Mouse (Mus musculus) neural tube, embryonic 15.5 days (tissue): Measurements from ENCODE around the gene Snph. TPM values are rescaled to one million over a fixed set of nuclear protein-coding genes. Genes with fewer than 3 reads are reported as not detected.
A peak's percentile ranks its signal among the peaks of the same experiment; 100 is the strongest.
"Not testable (repeated sequence)": the region's sequence is repeated elsewhere in the genome, so short reads cannot be mapped to it uniquely, and the experiment has no call there.

Source experiments
- ATAC-seq: fragments of 200-750 bp; cut with Nextera tagmentation; 2 replicates; pipeline ENCODE4 v1.8.0; 2017; ENCODE audit warnings: mild to moderate bottlenecking, moderate TSS enrichment, moderate library complexity; ENCODE audit not compliant: low FRiP score
- H3K27ac ChIP-seq: fragments of 300-500 bp; sonication (generic); replicated peaks from 2 replicates; pipeline ENCODE4 v1.5.1; 2015; ENCODE audit warnings: mild to moderate bottlenecking, inconsistent platforms
- H3K27me3 ChIP-seq: fragments of 300-500 bp; sonication (generic); replicated peaks from 2 replicates; pipeline ENCODE4 v1.6.1; 2015; ENCODE audit warnings: inconsistent platforms
- H3K36me3 ChIP-seq: fragments of 300-500 bp; sonication (generic); 2 replicates; pipeline ENCODE4 v1.6.1; 2015; ENCODE audit warnings: inconsistent platforms
- H3K4me1 ChIP-seq: fragments of 300-500 bp; sonication (generic); 2 replicates; pipeline ENCODE4 v1.6.1; 2015; ENCODE audit warnings: inconsistent platforms
- H3K4me2 ChIP-seq: fragments of 300-500 bp; sonication (generic); 2 replicates; pipeline ENCODE4 v1.6.1; 2015; ENCODE audit warnings: inconsistent platforms, mild to moderate bottlenecking, moderate library complexity
- H3K4me3 ChIP-seq: fragments of 300-500 bp; sonication (generic); replicated peaks from 2 replicates; pipeline ENCODE4 v1.5.1; 2015; ENCODE audit warnings: mild to moderate bottlenecking, inconsistent platforms
- H3K9ac ChIP-seq: fragments of 300-500 bp; sonication (generic); replicated peaks from 2 replicates; pipeline ENCODE4 v1.6.1; 2015; ENCODE audit warnings: mild to moderate bottlenecking, inconsistent platforms
- H3K9me3 ChIP-seq: fragments of 300-500 bp; sonication (generic); replicated peaks from 2 replicates; pipeline ENCODE4 v1.6.1; 2016; ENCODE audit warnings: inconsistent platforms
- WGBS: fragments of 180-500 bp; shearing (Covaris S2); methylation state at CpG from one replicate; pipeline ENCODE4 v1.1.7; 2015; ENCODE audit warnings: mixed read lengths; 5-methylcytosine and 5-hydroxymethylcytosine counted together
- polyA plus RNA-seq: library from polyadenylated mRNA; unstranded; fragments of >200 nt; fragmentation: Nextera tagmentation; extraction: Ambion mirVana; gene quantifications from 2 replicates; pipeline ENCODE4 v1.2.1, GENCODE M21; 2015

Snph gene
- polyA plus RNA-seq, 1 experiment from 2014 or later = 33.0 TPM

GRCm38 (mm10) chr2:151631406-151632158 is 811 bp downstream of the Snph start:
- Histone ChIP-seq H3K4me1 (peaks cover 49% of the 10 kb centered on the region), H3K27me3 (0 out of 2 replicates have a peak, but pooled peaks cover 3% of the 10 kb centered on the region), H3K4me3 (peak overlapping the region; percentile 85), H3K9me3 (no peaks in the 10 kb centered on the region), H3K36me3 (no peaks in the 10 kb centered on the region), H3K4me2 (peak overlapping the region; percentile 63), H3K9ac (peak overlapping the region; percentile 92), H3K27ac (peak overlapping the region; percentile 95)
- 3% methylated on average over 22 of the region's 22 CpGs for WGBS
- peak; percentile 62 for ATAC-seq

GRCm38 (mm10) chr2:151629310-151629709 is 3.1 kb downstream of the Snph start:
- Histone ChIP-seq H3K27ac (0 out of 2 replicates have a peak overlapping the region, but pooled peaks have one; percentile 18), H3K4me2 (peak overlapping the region; percentile 63), H3K9me3 (no peaks in the 10 kb centered on the region), H3K36me3 (no peaks in the 10 kb centered on the region; the same call in 1 of the 2 replicates), H3K27me3 (0 out of 2 replicates have a peak, but pooled peaks cover 3% of the 10 kb centered on the region), H3K4me1 (peaks cover 49% of the 10 kb centered on the region), H3K9ac (peak overlapping the region; percentile 28; the same call in 1 of the 2 replicates), H3K4me3 (no peak overlapping the region)
- no peak for ATAC-seq
- WGBS = 60% methylated on average over 7 of the region's 7 CpGs

GRCm38 (mm10) chr2:151628011-151628410 is 4.4 kb downstream of the Snph start:
- Histone ChIP-seq H3K4me2 (no peak overlapping the region), H3K27me3 (no peaks in the 10 kb centered on the region), H3K36me3 (peaks cover 2% of the 10 kb centered on the region; the same call in 1 of the 2 replicates), H3K9me3 (no peaks in the 10 kb centered on the region), H3K9ac (no peak overlapping the region), H3K27ac (no peak overlapping the region), H3K4me1 (peaks cover 46% of the 10 kb centered on the region), H3K4me3 (no peak overlapping the region)
- no peak for ATAC-seq
- 77% methylated on average over 3 of the region's 3 CpGs for whole genome bisulfite sequencing

GRCm38 (mm10) chr2:151626296-151626695 is 6.1 kb downstream of the Snph start:
- Histone ChIP-seq H3K4me1 (peaks cover 34% of the 10 kb centered on the region), H3K27me3 (no peaks in the 10 kb centered on the region), H3K4me3 (no peak overlapping the region), H3K36me3 (peaks cover 7% of the 10 kb centered on the region; the same call in 1 of the 2 replicates), H3K4me2 (no peak overlapping the region), H3K9ac (no peak overlapping the region), H3K9me3 (no peaks in the 10 kb centered on the region), H3K27ac (no peak overlapping the region)
- 90% methylated on average over 7 of the region's 7 CpGs for WGBS
- ATAC-seq = no peak

GRCm38 (mm10) chr2:151623776-151624175 is 8.6 kb downstream of the Snph start:
- ATAC-seq = no peak
- Histone ChIP-seq H3K9me3 (no peaks in the 10 kb centered on the region), H3K4me1 (peaks cover 9% of the 10 kb centered on the region), H3K27ac (no peak overlapping the region), H3K4me2 (no peak overlapping the region), H3K9ac (no peak overlapping the region), H3K27me3 (no peaks in the 10 kb centered on the region), H3K4me3 (no peak overlapping the region), H3K36me3 (peaks cover 7% of the 10 kb centered on the region; the same call in 1 of the 2 replicates)
- 41% methylated on average over 3 of the region's 3 CpGs for WGBS

- 62% methylated on average over 6 of the region's 6 CpGs for WGBS
- no peaks in the 10 kb centered on the region for H3K9me3 ChIP-seq
- no peaks in the 10 kb centered on the region for H3K27me3 ChIP-seq
- ATAC-seq = no peak
- H3K4me1 ChIP-seq = peaks cover 8% of the 10 kb centered on the region
- H3K9ac ChIP-seq = no peak overlapping the region
- H3K4me2 ChIP-seq = no peak overlapping the region
- no peak overlapping the region for H3K27ac ChIP-seq
- no peak overlapping the region for H3K4me3 ChIP-seq
- H3K36me3 ChIP-seq = no peaks in the 10 kb centered on the region
These were observed 15.7 kb downstream of the Snph start for GRCm38 (mm10) chr2:151616551-151617329.

- not testable (repeated sequence) for ATAC-seq, H3K4me1 ChIP-seq, H3K36me3 ChIP-seq, H3K9ac ChIP-seq, H3K27me3 ChIP-seq, H3K4me3 ChIP-seq, H3K4me2 ChIP-seq, H3K27ac ChIP-seq, H3K9me3 ChIP-seq
- 81% methylated on average over 8 of the region's 8 CpGs for WGBS
These were observed 16.6 kb downstream of the Snph start for GRCm38 (mm10) chr2:151615779-151616178.

- Histone ChIP-seq H3K27me3 (no peaks in the 10 kb centered on the region), H3K9ac (no peak overlapping the region), H3K36me3 (no peaks in the 10 kb centered on the region), H3K4me2 (no peak overlapping the region), H3K4me1 (peaks cover 17% of the 10 kb centered on the region), H3K9me3 (no peaks in the 10 kb centered on the region), H3K27ac (no peak overlapping the region), H3K4me3 (no peak overlapping the region)
- WGBS = 12% methylated on average over 3 of the region's 3 CpGs
- no peak for ATAC-seq
These were observed 22.4 kb downstream of the Snph start for GRCm38 (mm10) chr2:151609974-151610373.

- Histone ChIP-seq H3K9me3 (no peaks in the 10 kb centered on the region), H3K27me3 (no peaks in the 10 kb centered on the region), H3K27ac (no peak overlapping the region), H3K9ac (no peak overlapping the region), H3K4me1 (peaks cover 32% of the 10 kb centered on the region), H3K4me2 (no peak overlapping the region), H3K4me3 (no peak overlapping the region), H3K36me3 (no peaks in the 10 kb centered on the region)
- no peak for ATAC-seq
- WGBS = 83% methylated on average over 1 of the region's 1 CpGs
These were observed 24.0 kb downstream of the Snph start for GRCm38 (mm10) chr2:151608435-151608834.

- Histone ChIP-seq H3K9me3 (no peaks in the 10 kb centered on the region), H3K9ac (no peak overlapping the region), H3K4me1 (peaks cover 48% of the 10 kb centered on the region), H3K27ac (peak overlapping the region; percentile 70), H3K27me3 (no peaks in the 10 kb centered on the region), H3K4me2 (peak overlapping the region; percentile 19), H3K36me3 (peaks cover 5% of the 10 kb centered on the region; the same call in 1 of the 2 replicates), H3K4me3 (no peak overlapping the region)
- peak; percentile 55 for ATAC-seq
- WGBS = 51% methylated on average over 11 of the region's 11 CpGs
These were observed 26.9 kb downstream of the Snph start for GRCm38 (mm10) chr2:151605437-151605987.

GRCm38 (mm10) chr2:151603630-151604029 is 28.8 kb downstream of the Snph start:
- ATAC-seq = peak; percentile 74
- Histone ChIP-seq H3K4me3 (no peak overlapping the region), H3K4me2 (no peak overlapping the region), H3K4me1 (peaks cover 42% of the 10 kb centered on the region), H3K36me3 (peaks cover 18% of the 10 kb centered on the region; the same call in 1 of the 2 replicates), H3K27ac (peak overlapping the region; percentile 70), H3K27me3 (no peaks in the 10 kb centered on the region), H3K9ac (no peak overlapping the region), H3K9me3 (no peaks in the 10 kb centered on the region)
- 9% methylated on average over 4 of the region's 4 CpGs for WGBS
